Mouse (Mus musculus): ENCODE measurements around the gene Kel.

Gene Kel

GRCm38 (mm10) chr6:41646672-41647071, 57.5 kb downstream of the Kel start:
- in situ Hi-C loops (cut with MboI, MseI): no loop called here

GRCm38 (mm10) chr6:41646220-41646619, 57.9 kb downstream of the Kel start:
- in situ Hi-C loops (cut with MboI, MseI): no loop called here

GRCm38 (mm10) chr6:41643227-41643626, 60.9 kb downstream of the Kel start:
- in situ Hi-C loops (cut with MboI, MseI): no loop called here

- in situ Hi-C loops (cut with MboI, MseI): no loop called here
These were observed 61.4 kb downstream of the Kel start for GRCm38 (mm10) chr6:41642765-41643164.

- in situ Hi-C loops (cut with MboI, MseI): no loop called here
These were observed 62.8 kb downstream of the Kel start for GRCm38 (mm10) chr6:41641173-41641866.

- in situ Hi-C loops (cut with MboI, MseI): no loop called here
These were observed 63.7 kb downstream of the Kel start for GRCm38 (mm10) chr6:41640449-41640848.

GRCm38 (mm10) chr6:41637927-41638506, 66.1 kb downstream of the Kel start:
- in situ Hi-C loops (cut with MboI, MseI): no loop called here

GRCm38 (mm10) chr6:41637393-41637792, 66.7 kb downstream of the Kel start:
- in situ Hi-C loops (cut with MboI, MseI): no loop called here
